Mouse (Mus musculus): ENCODE results near the gene Vasp. TPM values are rescaled to one million over a fixed set of nuclear protein-coding genes. Genes with fewer than 3 reads are reported as not detected.

Gene Vasp
- polyA plus RNA-seq (2012; rRNA removed), result 194 TPM in 2 replicates

DNA sequence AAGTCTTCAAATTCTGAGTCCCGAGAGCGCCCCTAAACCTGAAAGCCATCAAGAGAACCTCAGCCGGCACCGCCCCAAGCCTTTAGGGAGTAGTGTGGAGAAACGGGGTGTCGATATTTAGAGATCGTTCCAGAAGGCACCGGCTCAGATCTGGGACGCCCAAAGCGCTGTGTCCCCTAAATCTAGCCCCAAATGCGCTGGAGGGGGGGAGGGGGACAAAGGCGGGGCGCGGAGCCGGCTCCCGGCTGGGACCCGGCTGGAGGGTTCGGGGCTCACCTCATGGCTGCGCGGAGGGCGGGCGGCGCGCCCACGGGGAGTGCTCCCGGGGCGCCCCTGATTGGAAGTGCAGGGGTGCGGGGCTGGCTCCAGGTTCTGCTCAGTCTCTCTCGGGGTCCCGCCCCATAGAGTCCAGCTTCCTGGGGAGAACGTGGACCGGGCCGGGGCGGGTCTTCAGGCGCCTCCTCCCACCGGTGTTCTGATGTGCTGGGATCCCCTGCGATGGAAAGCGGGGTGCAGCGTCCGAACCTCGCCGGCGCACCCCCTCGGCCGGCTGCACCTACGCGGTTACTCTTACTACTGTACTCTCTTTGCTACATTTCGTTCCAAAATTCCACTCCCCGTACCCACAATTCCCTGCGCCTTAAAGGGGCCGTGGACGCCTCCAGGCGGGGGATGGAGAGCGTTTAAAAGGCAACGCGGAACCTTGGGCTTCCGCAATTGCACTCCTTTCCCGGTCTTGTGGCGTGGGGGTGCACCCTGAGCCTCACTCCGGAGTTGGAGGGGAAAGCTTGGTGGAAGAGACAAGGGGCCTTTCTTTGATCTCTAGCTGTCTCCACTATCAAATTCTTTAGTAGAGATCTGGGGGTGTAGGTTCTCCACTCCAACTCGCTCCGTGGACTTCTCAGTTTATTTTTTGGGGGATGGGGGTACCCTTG is at the start of gene Vasp:
Gene Vasp (minus strand): TSS at position 580 of the 935 bp plus-strand sequence.
- peak within 1 kb of the TSS; percentile 90 for H3K4me3 ChIP-seq (replicated peaks; ENCODE audit: extremely low read depth, low read depth, low read length)
- no peak for TF ChIP-seq CTCF (IDR thresholded peaks at IDR 0.05; ENCODE audit: insufficient read depth, low read length)
- peak; percentile 75 for TF ChIP-seq POLR2A (IDR thresholded peaks at IDR 0.05; ENCODE audit: borderline replicate concordance, extremely low read depth, low read depth, low read length)
- under 1% methylated on average over 59 of the region's 62 CpGs for WGBS
- peaks cover 19% of the 10 kb centered on the region for H3K4me1 ChIP-seq (ENCODE audit: control insufficient read depth, insufficient read depth, low read length)
- peak; percentile 87 for DNase-seq

DNA sequence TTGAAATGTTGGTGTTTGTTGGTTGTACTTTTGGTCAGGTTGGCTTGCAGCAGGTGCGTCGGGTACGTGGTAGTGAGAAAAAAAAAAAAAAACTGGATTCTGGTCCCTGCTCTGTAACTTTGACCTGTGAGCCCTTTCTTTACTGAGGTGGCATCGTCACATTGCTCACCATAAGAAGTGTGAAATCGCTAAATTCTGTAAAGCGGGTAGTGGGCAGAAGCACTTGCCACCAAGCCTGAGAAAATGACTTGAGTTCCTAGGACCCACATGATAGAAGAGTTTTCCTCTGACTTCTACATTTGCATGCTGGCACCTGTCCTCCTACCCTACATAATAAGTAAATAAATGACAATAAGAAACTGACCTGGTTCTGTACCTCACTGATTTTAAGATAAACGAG is 49.0 kb upstream of the Vasp start:
- no peak for TF ChIP-seq CTCF (IDR thresholded peaks at IDR 0.05; ENCODE audit: insufficient read depth, low read length)
- TF ChIP-seq POLR2A (IDR thresholded peaks at IDR 0.05; ENCODE audit: borderline replicate concordance, extremely low read depth, low read depth, low read length), result no peak
- H3K4me1 ChIP-seq (ENCODE audit: control insufficient read depth, insufficient read depth, low read length), result peaks cover 12% of the 10 kb centered on the region
- H3K4me3 ChIP-seq (replicated peaks; ENCODE audit: extremely low read depth, low read depth, low read length), result no peak overlapping the region
- 36% methylated on average over 7 of the region's 7 CpGs for WGBS
- no peak for DNase-seq

DNA sequence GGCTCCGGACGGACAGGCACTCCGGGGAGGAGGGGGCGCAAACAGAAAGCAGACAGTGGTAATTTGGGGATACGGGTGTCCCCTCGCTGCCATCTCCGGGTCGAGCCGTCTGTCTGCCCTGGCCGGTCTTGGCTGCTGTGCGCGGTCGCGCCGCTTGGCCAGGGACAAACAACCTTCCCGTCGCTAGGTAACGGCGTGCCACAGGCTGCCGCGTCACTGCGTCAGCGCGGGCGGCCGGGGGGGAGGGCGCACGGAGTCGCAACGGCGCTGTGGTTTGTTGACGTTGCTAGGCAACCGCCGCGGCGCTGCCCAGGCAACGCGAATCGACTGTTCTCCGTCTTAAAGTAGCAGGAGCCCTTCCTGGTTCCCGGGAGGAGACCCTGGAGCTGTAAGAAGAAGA is 48.3 kb upstream of the Vasp start:
- peak; percentile 69; the same call in 1 of the 2 replicates for TF ChIP-seq POLR2A (IDR thresholded peaks at IDR 0.05; ENCODE audit: borderline replicate concordance, extremely low read depth, low read depth, low read length)
- no peak for TF ChIP-seq CTCF (IDR thresholded peaks at IDR 0.05; ENCODE audit: insufficient read depth, low read length)
- Histone ChIP-seq H3K4me3 (replicated peaks; ENCODE audit: extremely low read depth, low read depth, low read length) (peak overlapping the region; percentile 58), H3K4me1 (ENCODE audit: control insufficient read depth, insufficient read depth, low read length) (peaks cover 12% of the 10 kb centered on the region)
- DNase-seq, result peak; percentile 96
- under 1% methylated on average over 41 of the region's 41 CpGs for WGBS

DNA sequence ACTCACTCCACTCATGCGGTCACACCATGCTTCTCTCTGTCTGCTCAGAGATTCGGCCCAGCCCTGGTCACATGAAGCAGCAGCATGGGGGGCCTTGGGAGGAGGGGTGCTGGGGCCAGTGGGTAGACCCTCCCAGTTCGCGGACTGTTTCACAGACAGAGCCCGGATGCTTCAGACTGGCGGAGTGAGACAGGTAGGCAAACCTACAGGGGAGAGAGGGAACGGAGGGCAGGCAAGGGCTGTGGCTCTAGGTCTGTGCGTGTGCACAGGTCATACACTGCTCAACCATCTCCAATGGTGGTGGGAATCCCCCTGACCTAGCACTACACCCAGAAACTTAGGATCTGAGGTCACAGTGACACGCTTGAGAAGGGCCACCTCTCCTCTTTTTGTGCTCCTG is 47.8 kb upstream of the Vasp start:
- WGBS, result 23% methylated on average over 9 of the region's 9 CpGs
- TF ChIP-seq CTCF (IDR thresholded peaks at IDR 0.05; ENCODE audit: insufficient read depth, low read length) (no peak), POLR2A (IDR thresholded peaks at IDR 0.05; ENCODE audit: borderline replicate concordance, extremely low read depth, low read depth, low read length) (no peak)
- no peak for DNase-seq

DNA sequence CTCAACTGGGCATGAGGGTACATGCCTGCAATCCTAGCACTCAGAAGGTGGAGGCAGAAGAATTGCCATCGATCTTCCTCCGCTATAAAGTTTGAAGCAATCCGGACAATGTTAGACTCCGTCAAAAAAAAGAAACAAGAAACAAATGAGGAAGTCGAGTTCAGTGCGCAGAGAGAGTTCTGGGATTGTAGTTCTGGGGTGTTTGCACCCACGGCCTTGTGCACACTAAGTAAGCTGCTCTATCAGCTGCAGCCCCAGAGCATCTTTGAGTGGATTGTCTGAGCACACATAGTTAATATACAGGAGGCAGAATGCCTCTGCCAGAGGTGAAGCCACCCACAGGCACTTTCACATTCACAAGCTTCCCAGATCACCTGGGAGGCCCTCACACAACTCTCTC is 47.1 kb upstream of the Vasp start:
- no peak for DNase-seq
- Histone ChIP-seq H3K4me1 (ENCODE audit: control insufficient read depth, insufficient read depth, low read length) (peaks cover 12% of the 10 kb centered on the region), H3K4me3 (replicated peaks; ENCODE audit: extremely low read depth, low read depth, low read length) (no peak overlapping the region)
- no peak for TF ChIP-seq CTCF (IDR thresholded peaks at IDR 0.05; ENCODE audit: insufficient read depth, low read length)
- TF ChIP-seq POLR2A (IDR thresholded peaks at IDR 0.05; ENCODE audit: borderline replicate concordance, extremely low read depth, low read depth, low read length), result no peak
- WGBS, result 70% methylated on average over 7 of the region's 7 CpGs

More for the DNA sequence above, 47.8 kb upstream of the Vasp start:
- H3K4me1 ChIP-seq (ENCODE audit: control insufficient read depth, insufficient read depth, low read length), result peaks cover 12% of the 10 kb centered on the region
- peak overlapping the region; percentile 58 for H3K4me3 ChIP-seq (replicated peaks; ENCODE audit: extremely low read depth, low read depth, low read length)

DNA sequence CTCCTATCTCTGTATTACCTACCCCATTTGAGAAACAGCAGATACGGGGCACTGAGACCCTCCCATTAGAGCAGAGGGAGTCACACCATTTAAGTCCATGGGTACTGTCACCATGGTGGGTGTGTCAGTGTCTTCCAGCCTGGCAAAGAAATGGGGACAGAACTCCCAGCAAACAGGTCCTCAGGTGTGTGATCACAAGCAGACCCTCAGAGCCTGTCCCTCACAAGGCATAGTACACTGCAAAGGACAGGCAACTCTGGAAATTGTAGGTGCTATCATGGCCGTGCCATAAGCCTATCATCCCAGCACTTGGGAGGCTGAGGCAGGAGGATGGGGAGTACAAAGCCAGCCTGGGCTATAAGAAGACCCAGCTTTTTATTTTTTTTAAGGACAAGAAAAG is 46.6 kb upstream of the Vasp start:
- no peak overlapping the region for H3K4me3 ChIP-seq (replicated peaks; ENCODE audit: extremely low read depth, low read depth, low read length)
- peaks cover 12% of the 10 kb centered on the region for H3K4me1 ChIP-seq (ENCODE audit: control insufficient read depth, insufficient read depth, low read length)
- DNase-seq, result no peak
- 65% methylated on average over 2 of the region's 2 CpGs for WGBS
- TF ChIP-seq CTCF (IDR thresholded peaks at IDR 0.05; ENCODE audit: insufficient read depth, low read length) (no peak), POLR2A (IDR thresholded peaks at IDR 0.05; ENCODE audit: borderline replicate concordance, extremely low read depth, low read depth, low read length) (no peak)

DNA sequence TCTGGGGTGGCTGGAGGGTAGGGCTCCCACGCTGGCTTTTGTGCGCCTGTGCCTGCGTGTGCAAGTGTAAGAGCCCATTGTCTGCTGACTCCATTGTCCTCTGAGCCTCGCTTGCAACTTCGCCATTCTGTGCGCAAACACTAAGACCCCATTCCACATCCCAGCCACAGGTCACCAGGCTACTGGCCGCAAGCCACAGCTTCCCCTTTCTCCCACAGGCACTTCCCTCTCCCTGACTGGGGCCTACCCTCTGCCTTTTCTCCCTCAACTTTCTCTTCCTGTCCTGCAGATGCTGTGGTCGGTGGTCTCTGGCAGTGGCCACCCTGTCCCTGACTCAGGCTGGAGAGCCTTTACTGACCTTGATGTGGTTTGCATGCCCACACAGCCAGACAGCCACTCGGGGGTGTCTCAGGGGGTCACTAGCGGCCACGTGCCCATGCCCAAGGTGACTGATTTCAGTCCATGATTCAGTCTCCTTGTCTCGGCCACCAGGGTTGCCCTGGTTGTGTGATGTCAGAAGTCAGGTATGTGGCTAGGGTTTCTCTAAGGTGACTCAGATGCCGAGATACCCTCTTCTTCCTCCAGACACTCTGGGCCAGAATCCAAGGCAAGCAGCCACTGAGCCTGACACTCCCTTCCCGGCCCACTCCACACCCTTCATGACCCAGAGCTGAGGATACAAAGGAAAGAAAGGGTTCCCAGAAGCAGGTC is 45.0 kb upstream of the Vasp start:
- no peak for TF ChIP-seq CTCF (IDR thresholded peaks at IDR 0.05; ENCODE audit: insufficient read depth, low read length)
- TF ChIP-seq POLR2A (IDR thresholded peaks at IDR 0.05; ENCODE audit: borderline replicate concordance, extremely low read depth, low read depth, low read length), result no peak
- 40% methylated on average over 14 of the region's 14 CpGs for WGBS
- H3K4me3 ChIP-seq (replicated peaks; ENCODE audit: extremely low read depth, low read depth, low read length), result no peak overlapping the region
- DNase-seq, result no peak
- H3K4me1 ChIP-seq (ENCODE audit: control insufficient read depth, insufficient read depth, low read length), result peaks cover 12% of the 10 kb centered on the region

DNA sequence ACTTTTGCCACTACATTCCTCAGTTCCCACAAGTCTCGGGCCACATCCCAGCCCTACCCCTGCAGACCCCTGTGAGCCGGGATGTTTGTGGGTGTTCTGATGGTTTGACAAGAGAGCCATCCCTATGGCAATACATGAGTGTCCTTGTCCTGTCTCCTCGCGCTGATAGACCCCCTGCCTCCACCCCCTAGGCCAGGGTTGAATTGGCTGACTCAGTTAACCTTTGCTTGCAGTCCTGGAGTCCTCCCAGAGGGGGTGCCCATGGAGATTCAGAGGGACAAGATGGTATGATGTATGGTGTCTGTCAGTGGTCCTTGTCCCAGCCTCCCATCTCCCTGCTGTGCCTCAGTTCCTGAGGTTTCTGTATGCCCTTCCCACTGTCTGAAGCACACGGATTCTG is 42.4 kb upstream of the Vasp start:
- TF ChIP-seq POLR2A (IDR thresholded peaks at IDR 0.05; ENCODE audit: borderline replicate concordance, extremely low read depth, low read depth, low read length), result no peak
- no peak for TF ChIP-seq CTCF (IDR thresholded peaks at IDR 0.05; ENCODE audit: insufficient read depth, low read length)
- 59% methylated on average over 5 of the region's 5 CpGs for WGBS
- Histone ChIP-seq H3K4me3 (replicated peaks; ENCODE audit: extremely low read depth, low read depth, low read length) (no peak overlapping the region), H3K4me1 (ENCODE audit: control insufficient read depth, insufficient read depth, low read length) (peaks cover 13% of the 10 kb centered on the region)
- DNase-seq, result no peak

DNA sequence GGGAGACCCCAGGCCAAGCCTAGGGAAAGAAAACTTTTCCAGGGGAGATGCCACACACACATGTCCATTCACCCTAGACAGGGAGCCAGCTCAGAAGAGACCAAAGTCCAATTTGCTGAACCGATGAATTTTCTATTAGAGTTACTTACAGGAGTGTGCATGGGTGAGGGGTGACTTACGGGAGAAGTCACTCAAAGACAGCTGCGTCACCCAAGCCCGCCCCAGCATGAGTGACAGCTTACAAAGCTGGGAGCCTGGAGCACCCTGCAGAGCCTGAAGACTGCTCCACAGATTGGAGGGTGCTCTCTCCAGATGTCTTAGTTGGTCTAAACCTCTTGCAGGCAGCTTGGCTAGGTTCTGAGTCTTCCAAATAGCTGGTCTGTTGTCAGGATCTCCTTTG is 40.4 kb upstream of the Vasp start:
- no peak for DNase-seq
- TF ChIP-seq CTCF (IDR thresholded peaks at IDR 0.05; ENCODE audit: insufficient read depth, low read length) (no peak), POLR2A (IDR thresholded peaks at IDR 0.05; ENCODE audit: borderline replicate concordance, extremely low read depth, low read depth, low read length) (no peak)
- Histone ChIP-seq H3K4me3 (replicated peaks; ENCODE audit: extremely low read depth, low read depth, low read length) (no peak overlapping the region), H3K4me1 (ENCODE audit: control insufficient read depth, insufficient read depth, low read length) (peaks cover 15% of the 10 kb centered on the region)
- 28% methylated on average over 4 of the region's 4 CpGs for WGBS
